Mouse (Mus musculus) heart, postnatal 0 days (tissue): ENCODE data around the gene Neurl1b.

Experiments used
- CTCF ChIP-seq: IDR thresholded peaks from 2 replicates; pipeline ENCODE4 v1.5.1; 2016; ENCODE audit warnings: antibody characterized with exemption, control low read depth, low read depth
- EP300 ChIP-seq: IDR thresholded peaks from 2 replicates; pipeline ENCODE4 v1.6.1; 2016; ENCODE audit warnings: antibody characterized with exemption, low read depth

DNA sequence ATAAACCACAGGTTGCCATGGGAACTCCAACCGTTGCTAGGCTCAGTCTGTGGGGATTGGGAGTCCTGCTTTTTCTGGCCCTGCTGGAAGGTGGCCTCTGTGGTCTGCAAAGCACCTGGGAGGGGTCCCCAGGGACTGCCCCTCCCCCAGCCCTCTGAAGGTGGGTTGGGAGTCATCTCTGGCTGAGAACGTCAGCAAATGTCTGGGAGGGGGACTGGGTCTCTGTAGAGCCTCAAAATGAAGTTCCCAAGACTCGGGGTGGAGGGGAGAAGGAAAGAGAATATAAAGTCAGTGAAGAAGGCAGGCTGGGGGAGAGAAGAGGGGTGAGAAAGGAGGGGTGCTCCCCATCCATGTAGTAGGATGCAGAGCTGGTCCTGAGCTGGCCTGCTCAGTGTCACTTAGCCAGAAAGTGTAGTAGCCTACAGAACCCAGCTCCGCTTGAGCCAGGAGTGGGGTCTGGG lies 33.6 kb upstream of the Neurl1b start:
- TF ChIP-seq CTCF, result no peak
- TF ChIP-seq EP300, result no peak
